Mouse (Mus musculus): ENCODE data around the gene Nova1. TPM values are rescaled to one million over a fixed set of nuclear protein-coding genes. Genes with fewer than 3 reads are reported as not detected.

Gene Nova1
- total RNA-seq (2012; rRNA removed) (0.42 and 0.46 TPM in 2 replicates), polyA plus RNA-seq (2012; ENCODE audit: insufficient read depth in 1 of 2, insufficient read length in 2 of 2, low read depth in 1 of 2, low replicate concordance in 2 of 2, missing spikeins in 1 of 2) (1 to 10 TPM in 1 of 2 experiments, not detected in 1; 2.3 TPM)

DNA sequence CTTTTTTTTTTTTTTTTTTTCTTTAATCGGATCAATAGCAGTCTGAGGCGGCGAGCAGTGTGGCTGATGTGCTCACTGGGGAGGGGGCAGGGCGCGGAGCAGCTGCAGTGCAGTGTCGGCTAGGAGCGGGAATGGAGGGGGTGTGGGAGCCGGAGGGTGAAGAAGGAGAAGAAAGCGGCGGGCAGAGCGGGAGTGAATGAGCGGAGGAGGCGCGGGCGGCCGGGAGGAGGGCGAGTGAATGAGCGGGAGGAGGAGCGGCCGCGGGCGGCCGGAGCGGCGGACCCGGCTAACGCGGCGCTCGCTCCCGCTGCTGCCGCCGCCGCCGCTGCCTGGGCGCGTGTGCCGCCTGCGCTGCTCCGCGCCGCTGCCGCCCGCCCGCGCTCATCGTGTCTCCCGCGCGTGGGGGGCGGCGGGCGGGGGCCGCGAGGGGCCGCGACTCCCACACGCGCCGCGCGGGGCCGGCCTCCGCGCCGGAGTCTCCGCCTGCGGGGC, at the start of gene Nova1:
Gene Nova1 (minus strand): TSS at position 74 of the 492 bp plus-strand sequence.
- Histone ChIP-seq H3K9me3 (replicated peaks; ENCODE audit: insufficient read depth, low read length) (no peaks in the 10 kb centered on the region), H3K36me3 (ENCODE audit: control insufficient read depth in 1 of 2, insufficient read depth in 2 of 2, low read length in 2 of 2) (peaks cover 0 to 7% of the 10 kb centered on the region in 2 experiments; a peak in 2 of 4 replicates), H3K27ac (ENCODE audit: control insufficient read depth, low read depth, low read length) (peak within 1 kb of the TSS; percentile 76), H3K4me1 (ENCODE audit: control insufficient read depth in 1 of 2, insufficient read depth in 2 of 2, low read length in 2 of 2) (no peaks in the 10 kb centered on the region), H3K4me3 (ENCODE audit: control insufficient read depth in 1 of 2, insufficient read depth in 1 of 2, low read depth in 2 of 2, low read length in 2 of 2) (peak within 1 kb of the TSS; percentile 90 to 94), H3K79me2 (ENCODE audit: control insufficient read depth, insufficient read depth, low read length, poor library complexity) (peaks cover 9% of the 10 kb centered on the region; the same call in 1 of the 2 replicates), H3K27me3 (ENCODE audit: control insufficient read depth in 1 of 2, insufficient read depth in 2 of 2, low read length in 2 of 2) (no peaks in the 10 kb centered on the region), H3K9ac (ENCODE audit: control insufficient read depth, low read depth, low read length, poor library complexity, severe bottlenecking) (peak within 1 kb of the TSS; percentile 97)
- TF ChIP-seq NELFE (IDR thresholded peaks at IDR 0.05; ENCODE audit: low read depth, low read length): no peak; the same call in none of the 2 replicates
- 0 out of 4 replicates have a peak, but pooled peaks of 1 of the 2 experiments have one; percentile 12 for TF ChIP-seq EP300 (IDR thresholded peaks at IDR 0.05; ENCODE audit: low read depth in 1 of 2, low read length in 2 of 2)
- no peak for TF ChIP-seq POLR2AphosphoS2 (IDR thresholded peaks at IDR 0.05; ENCODE audit: low read length)
- TF ChIP-seq RAD21 (IDR thresholded peaks at IDR 0.05; ENCODE audit: low read depth, low read length): no peak
- peak; percentile 15; the same call in 1 of the 2 replicates for TF ChIP-seq NRF1 (IDR thresholded peaks at IDR 0.05; ENCODE audit: insufficient read depth, low read depth, low read length, poor library complexity, severe bottlenecking)
- peak in 1 of 2 experiments; percentile 12; a peak in 1 of 4 replicates for TF ChIP-seq POLR2A (IDR thresholded peaks at IDR 0.05; ENCODE audit: control insufficient read depth in 1 of 2, insufficient read depth in 1 of 2, low read depth in 1 of 2, low read length in 2 of 2, poor library complexity in 1 of 2)
- no peak for TF ChIP-seq CTCF (IDR thresholded peaks at IDR 0.05 in 2 of 3, conservative IDR thresholded peaks at IDR 0.05 in 1 of 3; ENCODE audit: control insufficient read depth in 1 of 3, insufficient read depth in 1 of 3, low read depth in 2 of 3, low read length in 3 of 3, poor library complexity in 1 of 3, severe bottlenecking in 1 of 3)
- DNase-seq (ENCODE audit: low read depth, low spot score): peak; percentile 67

- TF ChIP-seq POLR2A (IDR thresholded peaks at IDR 0.05; ENCODE audit: control insufficient read depth in 1 of 2, insufficient read depth in 1 of 2, low read depth in 1 of 2, low read length in 2 of 2, poor library complexity in 1 of 2): peak; percentile 44 to 50; a peak in 2 of 4 replicates
- TF ChIP-seq NELFE (IDR thresholded peaks at IDR 0.05; ENCODE audit: low read depth, low read length): peak; percentile 31; the same call in 1 of the 2 replicates
- TF ChIP-seq MXI1 (IDR thresholded peaks at IDR 0.05; ENCODE audit: low read depth, low read length): 0 out of 2 replicates have a peak, but pooled peaks have one; percentile 14
- TF ChIP-seq USF2 (IDR thresholded peaks at IDR 0.05; ENCODE audit: borderline replicate concordance in 1 of 2, insufficient read depth in 1 of 2, low read depth in 1 of 2, low read length in 2 of 2): no peak
- no peak for TF ChIP-seq MEF2A (IDR thresholded peaks at IDR 0.05; ENCODE audit: extremely low read depth, insufficient replicate concordance, low read depth, low read length, poor library complexity, severe bottlenecking)
- no peak for TF ChIP-seq USF1 (IDR thresholded peaks at IDR 0.05; ENCODE audit: low read depth, low read length)
- no peak for TF ChIP-seq KAT2A (conservative IDR thresholded peaks at IDR 0.05; ENCODE audit: low read depth, low read length)
- TF ChIP-seq TCF12 (IDR thresholded peaks at IDR 0.05; ENCODE audit: low read depth, low read length): 0 out of 2 replicates have a peak, but pooled peaks have one; percentile 8
- no peak for TF ChIP-seq MYC (IDR thresholded peaks at IDR 0.05; ENCODE audit: low read depth, low read length)
- TF ChIP-seq SMC3 (IDR thresholded peaks at IDR 0.05; ENCODE audit: low read depth, low read length): no peak
- TF ChIP-seq HCFC1 (IDR thresholded peaks at IDR 0.05; ENCODE audit: low read depth, low read length): 0 out of 2 replicates have a peak, but pooled peaks have one; percentile 17
- no peak for TF ChIP-seq UBTF (IDR thresholded peaks at IDR 0.05; ENCODE audit: borderline replicate concordance, insufficient read depth, low read depth, low read length)
- peak; percentile 35; the same call in 1 of the 2 replicates for TF ChIP-seq E2F4 (IDR thresholded peaks at IDR 0.05; ENCODE audit: borderline replicate concordance, low read depth, low read length)
- TF ChIP-seq GATA1 (IDR thresholded peaks at IDR 0.05; ENCODE audit: low read depth, low read length): no peak
- TF ChIP-seq EP300 (IDR thresholded peaks at IDR 0.05; ENCODE audit: low read depth in 1 of 2, low read length in 2 of 2): 0 out of 4 replicates have a peak, but pooled peaks of 1 of the 2 experiments have one; percentile 23
- peak; percentile 54; the same call in 1 of the 2 replicates for TF ChIP-seq SIN3A (IDR thresholded peaks at IDR 0.05; ENCODE audit: low read length)
- Histone ChIP-seq H3K4me3 (ENCODE audit: control insufficient read depth in 1 of 2, insufficient read depth in 1 of 2, low read depth in 2 of 2, low read length in 2 of 2) (peak overlapping the region; percentile 54 to 72), H3K4me1 (ENCODE audit: control insufficient read depth in 1 of 2, insufficient read depth in 2 of 2, low read length in 2 of 2) (no peaks in the 10 kb centered on the region), H3K9ac (ENCODE audit: control insufficient read depth, low read depth, low read length, poor library complexity, severe bottlenecking) (peak overlapping the region; percentile 80), H3K27me3 (ENCODE audit: control insufficient read depth in 1 of 2, insufficient read depth in 2 of 2, low read length in 2 of 2) (no peaks in the 10 kb centered on the region), H3K79me2 (ENCODE audit: control insufficient read depth, insufficient read depth, low read length, poor library complexity) (peaks cover 9% of the 10 kb centered on the region; the same call in 1 of the 2 replicates), H3K27ac (ENCODE audit: control insufficient read depth, low read depth, low read length) (peak overlapping the region; percentile 44), H3K9me3 (replicated peaks; ENCODE audit: insufficient read depth, low read length) (no peaks in the 10 kb centered on the region), H3K36me3 (ENCODE audit: control insufficient read depth in 1 of 2, insufficient read depth in 2 of 2, low read length in 2 of 2) (peaks cover 0 to 7% of the 10 kb centered on the region in 2 experiments; a peak in 2 of 4 replicates)
- DNase-seq (ENCODE audit: low read depth, low spot score): peak; percentile 94
Measured at GRCm38 (mm10) chr12:46819348-46820022, 756 bp upstream of the Nova1 start.
